Mouse (Mus musculus): ENCODE results near the gene Phf7.
A peak's percentile ranks its signal among the peaks of the same experiment; 100 is the strongest.

Phf7 gene

DNA sequence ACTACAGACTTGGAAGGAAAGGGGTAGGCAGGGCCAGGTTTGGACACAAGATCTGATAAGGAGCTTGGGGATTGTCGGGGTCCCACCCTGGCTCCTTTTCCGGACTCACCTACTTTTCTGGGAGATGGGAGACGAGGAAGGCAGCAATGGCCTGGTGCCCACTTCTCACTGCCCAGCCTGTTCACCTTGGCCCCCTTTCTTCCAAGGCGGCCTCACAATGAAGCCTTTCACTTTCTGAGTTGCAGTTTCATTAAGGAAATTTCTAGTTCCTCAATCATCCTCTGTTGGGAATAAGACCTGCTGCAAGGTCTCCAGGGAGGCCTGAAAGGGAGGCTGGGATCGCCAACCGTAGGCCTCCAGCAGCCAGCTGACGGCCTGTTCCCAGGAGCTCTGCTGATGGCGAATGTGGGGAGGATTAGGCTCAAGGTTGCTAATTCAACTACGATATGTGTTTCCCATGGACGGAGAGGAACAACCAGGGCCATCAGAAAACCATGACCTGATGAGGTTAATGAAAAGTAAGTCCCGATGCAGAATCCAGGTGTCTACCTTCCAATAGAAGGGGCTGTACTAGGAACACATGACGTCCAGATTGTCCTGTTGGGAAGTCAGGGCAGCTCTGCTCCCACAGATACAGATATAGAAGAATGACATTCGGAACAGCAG lies 18.6 kb downstream of the Phf7 start:
- no peak for DNase-seq

DNA sequence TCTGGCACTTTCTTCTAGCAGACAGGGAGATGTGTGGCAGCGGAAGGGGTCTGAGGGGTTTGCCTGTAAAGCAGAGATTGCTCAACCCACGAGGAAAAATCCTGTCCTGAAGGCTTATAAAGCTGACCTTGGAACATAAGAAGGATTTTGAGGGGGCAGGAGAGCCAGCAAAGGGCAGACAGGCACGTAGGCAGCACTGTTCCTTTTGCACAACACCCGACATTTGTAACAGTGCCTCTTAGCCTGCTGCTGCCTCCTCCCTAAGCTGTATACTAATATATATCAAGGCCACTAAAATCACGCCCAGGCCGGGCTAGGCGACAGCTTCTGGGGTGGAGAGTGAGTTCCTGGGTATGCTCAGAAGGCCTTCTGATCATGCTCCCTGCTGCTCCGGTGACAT lies 20.7 kb downstream of the Phf7 start:
- DNase-seq = no peak

DNA sequence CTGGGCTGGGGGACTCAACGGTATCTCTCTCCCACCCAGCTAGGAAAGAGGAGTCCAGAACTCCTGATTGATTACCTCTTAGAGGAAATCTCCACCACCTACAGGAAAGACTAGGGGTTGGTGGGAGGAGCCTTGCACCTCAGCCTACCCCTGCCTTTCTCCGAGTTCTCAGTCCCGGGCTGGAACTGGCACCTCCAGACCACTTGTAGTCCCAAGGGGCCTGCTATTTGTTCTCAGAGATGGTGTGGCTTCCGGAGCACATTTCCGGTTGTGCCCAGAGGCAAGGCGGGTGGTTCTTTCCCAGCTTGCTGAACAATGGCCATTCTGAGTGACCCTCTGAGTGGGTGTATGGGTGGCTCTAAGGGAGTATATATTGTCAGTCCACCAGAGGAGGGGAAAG lies 22.9 kb downstream of the Phf7 start:
- DNase-seq = no peak

DNA sequence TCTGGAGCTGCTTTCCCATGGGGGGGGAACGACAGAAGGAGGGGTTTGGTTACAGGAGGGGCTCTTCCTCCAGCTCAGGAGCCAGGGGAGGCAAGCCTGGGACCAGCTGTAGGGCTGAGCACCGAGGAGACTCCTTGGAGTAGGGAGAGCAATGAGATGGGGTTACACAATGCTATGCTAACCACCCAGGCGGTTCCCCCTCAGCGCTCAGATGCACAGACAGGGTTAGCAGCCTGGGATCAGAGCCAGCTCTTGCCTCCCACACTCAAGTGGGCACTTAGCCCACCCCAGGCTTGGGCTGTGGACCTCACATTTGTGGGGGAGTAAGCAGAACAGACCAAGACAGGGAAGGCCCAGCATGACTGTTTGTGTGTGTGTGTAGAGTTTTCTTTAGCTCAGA lies 24.1 kb downstream of the Phf7 start:
- DNase-seq = no peak

DNA sequence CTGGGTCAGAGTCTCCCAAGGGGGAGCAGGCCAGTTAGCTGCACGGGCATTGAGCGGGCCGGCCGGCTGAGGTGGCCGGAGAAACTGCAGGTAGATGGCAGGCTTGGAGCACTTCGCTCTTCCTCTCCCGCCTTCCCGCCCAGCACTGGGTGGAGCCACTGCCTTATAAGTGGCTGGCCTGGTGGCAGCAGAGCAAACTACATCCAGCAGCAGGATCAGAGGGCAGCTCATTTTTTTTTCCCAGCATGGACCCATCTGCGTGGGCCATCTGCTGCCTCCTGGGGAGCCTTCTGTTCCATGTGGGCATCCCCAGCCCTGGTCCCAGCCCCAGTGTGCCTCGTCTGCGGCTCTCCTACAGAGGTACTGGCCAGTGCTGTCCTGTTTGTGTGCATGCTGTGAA lies 33.5 kb downstream of the Phf7 start, which contains the start of gene Sema3g:
Gene Sema3g, plus strand, starts transcription at position 195 of the 400 bp plus-strand sequence.
- peak; percentile 16 for DNase-seq

DNA sequence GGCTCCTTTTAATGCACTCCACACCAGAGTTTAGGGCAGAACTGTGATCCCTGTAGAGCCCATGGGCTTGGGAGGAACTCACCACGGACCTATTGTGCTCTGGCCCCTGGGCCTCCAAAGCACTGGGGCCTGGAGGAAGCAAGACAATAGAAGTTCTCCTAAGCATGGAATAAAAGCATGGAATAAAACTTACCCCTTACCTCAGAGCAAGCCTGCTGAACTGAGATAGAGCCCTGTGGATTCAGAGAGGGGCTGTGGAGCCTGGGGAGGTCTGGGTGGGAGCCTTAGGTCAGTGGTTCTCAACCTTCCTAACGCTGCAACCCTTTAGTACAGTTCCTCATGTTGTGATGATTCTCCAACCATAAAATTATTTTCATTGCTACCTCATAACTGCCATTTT lies 34.3 kb downstream of the Phf7 start, which contains the start of gene Nisch:
Gene Nisch, minus strand, starts transcription at position 101 of the 400 bp plus-strand sequence.
- DNase-seq = no peak

DNA sequence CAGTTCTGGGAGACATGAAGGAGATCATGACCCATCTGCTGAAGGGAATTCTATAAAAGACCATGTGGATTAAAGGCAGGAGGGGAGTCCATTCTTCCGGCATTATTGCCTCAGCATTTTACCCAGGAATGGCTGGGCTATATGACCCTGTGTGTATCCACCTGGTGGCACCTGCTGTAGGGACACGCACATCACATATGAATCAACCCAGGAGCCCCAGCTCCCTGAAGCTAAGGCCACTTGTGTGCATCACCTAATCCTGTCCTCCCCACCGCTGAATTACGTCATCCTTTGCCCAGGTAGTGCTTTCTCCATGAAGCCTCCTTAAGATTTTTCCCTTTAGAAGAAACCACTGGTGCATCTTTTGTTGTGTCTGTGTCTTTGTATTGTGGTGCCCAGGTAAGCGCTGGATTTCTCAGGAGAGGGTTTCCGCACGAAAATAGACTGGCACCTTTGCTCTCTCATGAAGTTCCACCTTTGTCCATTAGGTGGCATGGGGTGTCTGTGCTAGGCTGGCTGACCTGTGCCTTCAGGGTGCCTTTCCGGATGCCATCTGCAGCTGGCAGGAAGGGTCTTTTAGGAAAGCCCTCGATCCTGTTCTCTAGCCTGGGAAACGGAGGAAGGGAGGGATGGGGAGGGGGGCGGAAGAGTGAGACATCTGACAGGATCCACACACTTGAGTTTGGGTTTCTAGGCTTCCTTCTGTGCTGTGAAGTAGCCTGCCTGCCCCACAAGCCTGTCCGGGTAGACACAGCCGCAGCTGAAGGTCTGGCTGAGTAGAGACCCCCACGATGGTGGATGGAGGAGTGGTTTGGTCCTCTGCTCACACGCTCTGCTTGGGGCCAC lies 35.7 kb downstream of the Phf7 start:
- DNase-seq = peak; percentile 80

DNA sequence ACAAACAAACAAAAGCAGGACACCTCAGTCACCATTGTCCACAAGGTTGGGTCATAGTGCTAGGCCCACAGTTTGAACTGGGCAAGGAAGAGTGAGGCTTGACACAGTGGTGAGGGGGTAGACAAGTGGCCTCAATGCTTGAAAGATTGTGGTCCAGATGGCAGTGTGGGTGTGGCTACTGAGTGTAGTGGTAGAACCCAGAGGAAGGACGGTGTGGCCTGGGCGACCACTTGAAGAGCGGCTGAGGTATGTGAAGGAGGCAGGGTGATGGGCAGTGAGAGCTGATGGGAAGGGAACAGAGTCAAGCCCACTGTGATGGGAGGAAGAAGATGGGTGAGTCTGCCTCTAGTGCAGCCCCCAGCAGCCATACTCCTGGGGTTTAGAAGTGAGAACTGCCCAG lies 36.4 kb downstream of the Phf7 start:
- DNase-seq = no peak

DNA sequence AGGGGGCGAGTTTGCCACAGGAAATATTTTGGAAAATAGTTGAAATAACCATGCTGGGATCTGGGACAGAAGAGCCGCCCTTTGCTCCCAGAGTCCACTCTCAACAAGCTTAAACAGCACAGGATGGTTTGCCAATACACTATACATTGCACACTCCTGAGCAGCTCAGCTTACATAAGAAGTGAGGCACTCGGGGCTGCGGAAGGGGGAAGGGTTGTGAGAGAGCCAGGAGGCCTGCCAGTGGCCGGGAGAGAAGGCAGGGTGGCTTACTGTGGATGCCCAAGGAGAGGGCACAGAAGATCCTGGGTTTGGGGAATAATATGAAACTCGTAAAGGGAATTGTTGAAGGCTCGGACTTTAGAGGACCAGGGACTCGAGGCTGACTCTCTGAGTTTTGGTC lies 37.2 kb downstream of the Phf7 start:
- no peak for DNase-seq

DNA sequence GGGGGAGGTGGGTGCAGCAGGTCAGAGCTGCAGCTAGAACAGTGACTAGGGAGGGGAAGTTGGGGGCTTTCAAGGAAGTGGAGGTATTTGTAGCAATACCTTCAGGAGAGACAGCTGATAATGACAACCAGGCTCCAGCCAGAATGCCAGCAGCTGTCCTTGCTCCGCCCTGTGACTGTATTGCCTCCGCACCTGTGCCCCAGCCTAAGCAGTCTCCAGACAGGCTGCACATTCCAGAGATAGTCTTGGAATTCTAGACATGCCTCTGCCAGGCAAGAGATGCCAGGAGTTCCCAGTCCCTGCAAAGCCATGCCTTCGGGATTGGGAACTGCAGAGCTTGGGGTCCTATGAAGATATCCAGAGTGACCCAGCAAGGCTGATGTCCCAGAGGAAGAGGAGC lies 38.6 kb downstream of the Phf7 start:
- DNase-seq = no peak

DNA sequence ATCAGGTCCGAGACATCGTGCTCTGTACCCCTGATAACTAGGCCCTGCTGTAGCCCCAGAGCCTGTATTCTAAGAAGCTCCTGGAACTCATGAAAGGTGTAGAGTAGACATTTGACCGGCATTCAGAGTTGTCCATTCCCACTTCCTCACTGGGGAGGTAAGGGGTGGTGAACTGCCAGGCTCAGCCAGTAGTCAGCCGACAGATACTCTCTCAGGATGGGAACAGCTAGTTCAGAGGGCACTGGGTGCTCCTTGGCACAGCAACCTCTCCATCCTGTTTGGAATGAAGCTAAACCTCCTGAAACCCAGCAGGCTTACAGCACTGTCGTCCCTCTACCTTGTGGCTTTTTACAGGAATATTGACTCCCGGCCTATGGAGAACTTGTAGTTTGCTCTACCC lies 39.3 kb downstream of the Phf7 start:
- no peak for DNase-seq

DNA sequence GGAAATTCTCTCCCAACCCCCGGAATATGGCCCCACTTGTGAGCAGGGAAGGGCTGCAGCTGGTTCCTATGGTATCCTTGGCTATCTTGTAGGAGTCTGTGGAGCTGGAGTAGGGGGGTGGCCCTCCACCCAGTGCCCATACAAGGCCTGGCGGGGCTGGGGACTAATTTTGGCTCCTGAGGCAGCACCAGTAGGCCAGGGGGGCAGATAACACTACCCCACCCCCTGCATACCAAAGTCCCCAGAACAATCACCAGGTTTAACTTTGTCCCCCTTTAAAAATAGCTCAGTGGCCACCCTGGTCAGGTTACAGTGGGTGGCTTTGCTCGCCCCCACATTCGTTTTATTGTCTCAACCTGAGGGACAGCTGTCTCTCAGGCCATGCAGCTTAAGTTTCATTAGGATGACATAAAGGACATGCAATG lies 42.0 kb downstream of the Phf7 start:
- DNase-seq = no peak

DNA sequence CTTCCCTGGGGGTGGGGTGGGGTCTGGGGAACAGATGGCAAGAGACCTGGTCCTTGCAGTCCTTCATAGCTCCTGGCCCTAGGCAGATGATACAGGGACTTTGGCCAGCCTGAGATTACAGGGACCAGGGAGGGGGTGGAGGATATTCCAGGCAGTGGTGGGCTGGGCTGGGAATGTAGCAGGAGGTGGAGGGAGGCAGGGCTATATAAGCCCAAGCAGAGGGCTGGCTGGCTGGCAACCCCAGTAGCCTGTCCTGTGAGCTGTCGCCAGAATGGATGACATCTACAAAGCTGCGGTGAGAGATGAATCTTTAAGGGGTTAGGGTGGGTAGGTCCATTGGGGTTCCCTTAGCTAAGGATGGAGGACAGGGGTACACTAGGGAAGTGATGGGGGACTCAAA lies 43.0 kb downstream of the Phf7 start, which contains the start of gene Tnnc1:
Gene Tnnc1, plus strand, starts transcription at position 229 of the 400 bp plus-strand sequence.
- DNase-seq = no peak

DNA sequence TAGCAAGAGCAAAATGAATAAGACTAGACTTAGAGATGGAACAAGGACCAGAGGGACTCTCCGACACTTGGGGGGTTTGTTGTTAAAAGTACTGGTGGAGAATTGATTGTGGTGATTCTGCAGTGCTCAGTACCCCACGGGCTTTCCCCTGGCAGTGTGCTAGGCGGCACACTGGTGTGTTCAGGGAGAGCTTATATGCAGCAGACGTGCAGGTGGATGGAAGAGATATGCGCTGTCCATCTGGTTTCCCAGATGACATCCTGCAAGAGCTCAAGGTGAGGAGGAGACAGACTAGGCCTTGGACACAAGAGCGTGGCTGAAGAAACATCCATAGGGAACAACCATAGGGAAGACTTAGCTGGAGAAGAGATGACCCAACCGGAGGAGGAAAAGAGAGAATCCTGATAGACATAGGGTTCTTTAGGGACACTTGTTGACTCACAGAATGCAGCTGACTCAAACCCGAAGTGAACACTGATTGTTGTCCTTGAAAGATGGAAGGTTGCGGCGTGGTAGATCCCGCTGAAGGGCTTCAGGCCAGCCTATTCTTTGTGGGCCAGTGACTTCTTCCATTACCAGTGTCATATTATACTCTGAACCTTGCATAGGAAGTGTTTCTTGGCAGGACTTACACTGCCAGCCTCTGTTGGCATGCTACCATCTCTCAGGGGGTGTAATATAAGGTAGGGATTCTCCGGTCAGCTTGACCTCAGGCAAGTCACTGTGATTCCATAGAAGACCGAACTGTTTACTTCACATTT lies 43.9 kb downstream of the Phf7 start:
- no peak for DNase-seq

DNA sequence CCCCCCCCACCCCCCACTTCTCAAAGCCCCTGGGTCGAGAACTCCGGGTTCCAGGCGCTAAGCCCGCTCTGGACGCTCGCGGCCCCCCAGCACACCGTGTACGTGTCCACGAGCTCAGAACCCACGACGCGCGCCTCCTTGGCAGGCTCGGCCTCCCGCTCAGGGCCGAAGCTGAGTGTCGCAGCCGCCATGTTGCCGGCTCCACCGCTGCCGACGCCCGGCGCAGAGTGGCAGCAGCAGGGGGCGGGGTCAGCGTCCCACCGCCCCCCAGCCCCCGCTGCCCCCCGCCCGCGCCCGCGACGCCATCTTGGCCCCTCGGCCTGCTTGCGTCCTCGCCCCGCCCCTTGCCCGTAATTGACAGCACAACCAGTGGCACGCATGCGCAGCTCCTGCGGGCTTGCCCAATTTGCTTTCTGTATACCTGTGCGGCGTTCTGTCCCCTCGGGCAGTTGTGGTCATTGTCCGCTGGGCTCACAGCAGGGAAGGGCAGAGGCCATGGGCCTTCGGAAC lies 44.6 kb downstream of the Phf7 start:
- peak; percentile 97 for DNase-seq

DNA sequence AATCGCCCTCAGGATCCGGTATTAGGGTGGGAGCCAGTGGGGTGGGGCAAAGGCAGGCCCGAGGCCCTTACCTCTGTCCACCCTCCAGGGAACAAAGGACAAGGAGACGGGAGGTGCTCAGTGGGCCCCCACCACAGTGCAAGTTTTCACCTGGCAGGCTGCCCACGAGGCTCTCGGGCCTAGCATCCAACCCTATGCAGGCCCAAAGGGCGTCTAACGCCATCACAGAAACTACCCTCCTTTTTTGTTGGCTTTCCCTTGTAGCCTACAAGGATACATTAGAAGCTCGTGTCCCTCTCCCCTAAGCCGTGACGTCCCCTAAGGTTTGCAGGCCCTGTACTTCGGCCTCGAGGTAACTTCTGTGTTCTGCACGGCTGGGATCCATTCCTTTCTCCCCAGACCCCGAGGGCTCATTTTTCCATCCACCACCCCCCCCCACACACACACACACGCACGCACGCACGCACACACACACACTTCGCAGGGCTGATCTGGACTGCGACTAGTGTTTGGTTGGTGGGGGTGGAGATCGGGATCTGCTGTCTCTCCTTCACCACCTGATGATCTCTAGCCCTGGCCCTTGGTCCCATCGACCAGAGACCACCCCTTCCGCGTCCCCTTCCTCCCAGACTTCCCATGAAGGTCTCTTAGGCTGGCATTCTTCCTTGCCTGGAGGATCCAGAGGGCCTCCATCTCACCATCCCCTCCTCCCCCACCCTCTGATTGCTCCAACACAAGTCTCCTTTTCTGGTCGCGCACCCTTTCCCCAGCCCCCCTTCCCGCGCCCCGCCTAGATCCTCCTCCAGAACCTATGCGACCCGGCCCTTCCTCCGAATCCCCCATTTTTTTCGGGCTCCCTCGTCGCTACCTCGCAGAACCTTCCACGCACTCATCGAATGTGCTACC lies 45.3 kb downstream of the Phf7 start:
- DNase-seq = peak; percentile 48

DNA sequence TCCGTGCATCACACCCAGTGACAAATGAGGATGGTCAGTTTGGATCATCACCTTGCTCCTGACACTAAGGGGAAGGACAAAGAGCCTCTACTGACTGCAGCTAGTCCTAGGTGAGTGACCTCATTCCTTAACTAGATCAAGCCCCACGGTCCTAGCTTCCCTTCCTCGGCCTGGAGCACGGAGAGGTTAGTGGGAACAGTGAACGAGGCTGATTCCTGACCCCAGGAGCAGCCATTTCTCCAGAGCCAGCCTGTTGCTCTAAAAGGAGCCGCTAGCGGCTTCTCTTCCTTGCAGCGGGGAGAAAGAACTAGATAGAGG lies 45.9 kb downstream of the Phf7 start:
- no peak for DNase-seq

DNA sequence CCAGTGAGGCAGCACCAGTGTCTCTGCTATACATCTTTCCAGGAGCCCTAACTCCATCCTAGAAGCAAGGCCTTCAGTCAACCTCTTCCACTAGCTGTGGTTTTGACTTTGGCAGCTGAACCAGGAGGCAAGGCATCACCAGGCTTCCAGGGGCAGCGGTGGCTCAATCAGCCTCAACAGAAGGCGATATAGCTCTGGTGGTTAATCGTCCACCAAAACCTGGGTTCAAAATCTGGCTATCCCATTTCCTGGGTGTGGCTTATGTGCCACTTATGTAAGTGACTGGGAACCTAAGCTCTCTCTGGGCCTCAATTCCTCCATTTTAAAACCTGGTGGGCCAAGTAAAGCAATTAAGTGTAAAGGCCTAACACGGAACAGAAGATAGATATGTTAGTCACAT lies 46.3 kb downstream of the Phf7 start:
- DNase-seq = no peak

DNA sequence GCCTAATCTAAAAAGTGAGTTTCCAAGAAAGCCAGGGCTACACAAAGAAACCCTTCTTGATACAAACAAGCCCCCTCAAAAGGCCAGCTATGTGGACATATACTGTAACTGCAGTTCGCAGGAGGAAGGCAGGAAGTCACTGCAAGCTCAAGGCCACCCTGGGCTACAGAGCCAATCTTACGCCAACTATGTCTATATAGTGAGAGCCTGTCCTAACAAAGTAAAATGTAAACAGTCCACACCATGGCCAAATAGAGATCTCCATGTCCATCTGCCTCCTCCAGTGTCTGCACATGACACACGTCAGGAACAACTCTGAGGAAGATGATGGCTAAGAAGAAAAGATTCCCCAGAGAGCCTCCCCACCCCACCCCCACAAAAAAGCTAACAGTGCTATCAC lies 51.1 kb downstream of the Phf7 start:
- DNase-seq = no peak

DNA sequence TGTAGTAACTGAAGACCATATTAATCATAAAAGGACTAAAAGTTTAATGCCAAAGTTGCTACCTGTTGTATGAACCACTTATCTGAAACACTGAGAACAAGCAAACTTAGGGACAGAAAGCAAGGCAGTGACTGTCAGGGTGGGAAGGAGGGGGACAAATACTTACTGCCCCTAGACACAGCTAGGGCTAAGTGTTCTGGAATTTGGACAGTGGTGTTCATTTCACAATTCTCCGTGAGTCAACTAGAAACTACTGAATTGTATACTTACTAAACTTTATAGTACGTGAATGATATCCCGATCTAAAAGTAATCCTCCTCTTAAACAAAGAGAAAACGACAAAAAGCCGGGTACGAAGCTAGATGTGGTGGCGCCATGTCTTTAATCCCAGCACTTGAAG lies 51.5 kb downstream of the Phf7 start:
- DNase-seq = no peak

DNA sequence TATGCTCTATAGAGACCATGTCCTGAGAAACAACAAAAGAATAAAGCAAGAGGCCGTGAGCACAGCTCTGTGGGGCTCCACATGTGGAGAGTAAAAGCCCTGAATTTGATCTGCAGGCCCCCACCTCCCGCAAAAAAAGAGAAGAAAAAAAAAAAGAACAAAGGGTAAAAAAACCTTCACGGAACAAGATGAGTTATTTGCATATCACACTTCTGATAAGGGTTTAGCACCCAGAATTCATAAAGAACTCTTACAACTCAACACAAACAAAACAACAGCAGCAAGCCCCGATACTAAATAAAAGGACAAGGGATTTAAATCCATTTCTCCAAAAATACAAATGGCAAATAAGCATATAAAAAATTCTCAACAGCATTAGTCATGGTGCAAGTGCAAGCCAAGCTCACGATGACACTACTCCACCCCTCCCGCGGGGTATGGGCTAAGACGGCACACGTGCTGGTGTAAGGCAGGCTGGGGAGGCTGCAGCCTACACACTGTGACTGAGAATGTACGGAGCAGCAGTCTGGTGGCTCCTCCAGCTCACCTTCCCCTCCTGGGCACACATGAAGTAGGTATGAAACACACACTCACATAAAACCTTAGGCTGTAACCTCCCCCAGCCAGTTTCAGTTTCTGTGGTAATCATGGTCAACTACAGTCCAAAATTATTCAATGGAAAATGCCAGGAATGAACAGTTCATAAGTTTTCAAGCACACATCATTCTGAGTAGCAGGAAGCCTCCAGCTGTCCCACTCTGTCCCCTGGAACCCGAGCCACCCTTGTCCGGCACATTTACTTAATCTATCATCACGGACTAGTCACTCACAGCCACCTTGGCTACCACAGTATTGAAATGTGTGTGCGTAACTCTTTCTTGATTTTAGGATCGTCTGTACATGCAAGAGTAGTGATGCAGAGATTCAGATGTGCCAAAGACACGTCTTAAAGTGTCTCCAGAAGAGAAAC lies 53.3 kb downstream of the Phf7 start:
- DNase-seq = no peak

Measured in thymus, postnatal 25 days (tissue).